Mouse (Mus musculus): ENCODE data around the gene Hcfc1r1. TPM values are rescaled to one million over a fixed set of nuclear protein-coding genes. Genes with fewer than 3 reads are reported as not detected.

Hcfc1r1 gene
- polyA plus RNA-seq, 1 experiment from 2014 or later: 137 TPM

DNA sequence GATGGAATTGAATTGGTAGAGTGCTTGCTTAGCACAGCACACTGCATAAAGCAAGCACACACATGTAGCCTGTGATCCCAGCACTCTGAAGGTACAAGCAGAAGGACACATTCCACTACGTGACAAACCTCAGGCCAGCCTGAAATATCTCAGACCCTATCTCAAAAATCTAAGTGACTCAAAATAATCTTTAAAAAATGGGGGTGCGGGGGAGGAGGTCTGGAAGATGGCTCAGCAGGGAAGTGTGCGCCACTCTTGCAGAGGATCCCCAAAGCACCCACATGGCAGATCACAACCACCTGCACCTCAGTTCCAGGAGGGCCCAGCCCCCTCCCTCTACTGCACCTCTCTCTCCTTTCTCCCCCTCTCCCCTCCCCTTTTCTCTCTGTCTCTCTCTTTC lies 1.9 kb upstream of the Hcfc1r1 start:
- WGBS: 94% methylated on average over 3 of the region's 3 CpGs
- Histone ChIP-seq H3K27ac (ENCODE audit: low read length) (no peak overlapping the region), H3K4me3 (ENCODE audit: low read depth, low read length) (no peak overlapping the region), H3K4me2 (ENCODE audit: low read length) (no peak overlapping the region), H3K9ac (ENCODE audit: low read depth, low read length) (no peak overlapping the region), H3K36me3 (ENCODE audit: control insufficient read depth, insufficient read depth, low read length) (peaks cover 9% of the 10 kb centered on the region), H3K9me3 (replicated peaks; ENCODE audit: control insufficient read depth, low read length, poor library complexity, severe bottlenecking) (no peaks in the 10 kb centered on the region), H3K4me1 (ENCODE audit: control insufficient read depth, insufficient read depth, low read length) (peaks cover 24% of the 10 kb centered on the region), H3K27me3 (ENCODE audit: control insufficient read depth, insufficient read depth, low read depth, low read length) (peaks cover 11% of the 10 kb centered on the region)
- ATAC-seq: no peak

DNA sequence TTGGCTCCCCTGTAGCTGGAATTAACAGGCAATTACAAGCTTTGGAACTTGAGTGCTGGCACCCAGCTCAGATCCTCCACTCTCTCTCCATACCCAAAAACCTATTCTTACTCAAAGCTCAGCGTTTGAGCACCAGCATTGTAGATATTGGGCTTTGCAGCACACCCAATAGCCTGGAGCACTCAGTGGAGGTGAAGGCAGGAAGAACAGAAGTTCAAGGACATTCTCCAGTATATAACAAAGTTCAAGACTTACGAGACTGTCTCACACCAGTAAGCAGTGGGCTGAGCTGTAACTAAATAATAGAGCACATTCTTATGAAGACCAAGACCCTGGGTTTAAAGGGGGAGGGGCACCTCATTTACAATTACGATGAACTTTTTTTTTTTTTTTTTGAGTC lies 635 bp upstream of the Hcfc1r1 start:
- Histone ChIP-seq H3K27me3 (ENCODE audit: control insufficient read depth, insufficient read depth, low read depth, low read length) (peaks cover 11% of the 10 kb centered on the region), H3K36me3 (ENCODE audit: control insufficient read depth, insufficient read depth, low read length) (peaks cover 5% of the 10 kb centered on the region; the same call in 1 of the 2 replicates), H3K4me2 (ENCODE audit: low read length) (peak overlapping the region; percentile 59), H3K9me3 (replicated peaks; ENCODE audit: control insufficient read depth, low read length, poor library complexity, severe bottlenecking) (no peaks in the 10 kb centered on the region), H3K4me3 (ENCODE audit: low read depth, low read length) (peak overlapping the region; percentile 67), H3K4me1 (ENCODE audit: control insufficient read depth, insufficient read depth, low read length) (peaks cover 35% of the 10 kb centered on the region), H3K9ac (ENCODE audit: low read depth, low read length) (peak overlapping the region; percentile 80), H3K27ac (ENCODE audit: low read length) (no peak overlapping the region; the same call in 1 of the 2 replicates)
- WGBS: 69% methylated on average over 3 of the region's 3 CpGs
- ATAC-seq: peak; percentile 0; the same call in 1 of the 2 replicates

DNA sequence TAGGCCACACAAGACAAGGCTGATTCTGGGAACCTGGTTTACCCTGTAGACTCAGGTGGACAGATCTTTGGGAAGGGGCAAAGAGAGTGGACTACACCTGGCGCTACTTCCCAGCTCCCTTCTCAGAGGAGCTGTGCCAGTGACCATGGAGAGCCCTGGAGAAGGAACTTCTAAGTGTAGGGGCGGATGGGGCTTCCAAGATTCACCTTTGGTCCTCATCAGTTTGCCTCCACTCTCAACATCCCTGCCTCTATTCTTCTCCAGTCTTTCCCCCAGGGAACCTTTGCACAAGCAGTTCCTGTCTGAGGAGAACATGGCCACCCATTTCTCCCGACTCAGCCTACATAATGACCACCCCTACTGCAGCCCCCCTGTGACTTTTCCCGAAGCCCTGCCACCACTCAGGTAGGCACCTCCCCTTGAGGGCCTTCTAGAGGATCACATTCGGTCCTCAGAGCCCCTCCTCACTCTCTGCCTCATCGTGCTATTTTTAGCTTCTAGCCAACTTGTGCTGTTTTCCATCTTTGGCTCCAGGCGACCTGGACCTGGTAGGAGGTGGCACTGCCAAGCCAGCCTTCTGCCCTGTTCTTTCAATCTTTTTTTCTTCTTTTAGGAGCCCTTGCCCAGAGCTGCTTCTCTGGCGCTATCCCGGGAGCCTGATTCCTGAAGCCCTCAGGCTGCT lies 1.0 kb downstream of the Hcfc1r1 start:
- 39% methylated on average over 9 of the region's 9 CpGs for WGBS
- peak; percentile 9 for ATAC-seq
- H3K9me3 ChIP-seq (replicated peaks; ENCODE audit: control insufficient read depth, low read length, poor library complexity, severe bottlenecking): no peaks in the 10 kb centered on the region
- H3K4me2 ChIP-seq (ENCODE audit: low read length): peak overlapping the region; percentile 59
- peak overlapping the region; percentile 67 for H3K4me3 ChIP-seq (ENCODE audit: low read depth, low read length)
- H3K9ac ChIP-seq (ENCODE audit: low read depth, low read length): peak overlapping the region; percentile 80
- peaks cover 14% of the 10 kb centered on the region for H3K27me3 ChIP-seq (ENCODE audit: control insufficient read depth, insufficient read depth, low read depth, low read length)
- peak overlapping the region; percentile 87; the same call in 1 of the 2 replicates for H3K27ac ChIP-seq (ENCODE audit: low read length)
- peaks cover 35% of the 10 kb centered on the region for H3K4me1 ChIP-seq (ENCODE audit: control insufficient read depth, insufficient read depth, low read length)
- 0 out of 2 replicates have a peak, but pooled peaks cover 2% of the 10 kb centered on the region for H3K36me3 ChIP-seq (ENCODE audit: control insufficient read depth, insufficient read depth, low read length)

DNA sequence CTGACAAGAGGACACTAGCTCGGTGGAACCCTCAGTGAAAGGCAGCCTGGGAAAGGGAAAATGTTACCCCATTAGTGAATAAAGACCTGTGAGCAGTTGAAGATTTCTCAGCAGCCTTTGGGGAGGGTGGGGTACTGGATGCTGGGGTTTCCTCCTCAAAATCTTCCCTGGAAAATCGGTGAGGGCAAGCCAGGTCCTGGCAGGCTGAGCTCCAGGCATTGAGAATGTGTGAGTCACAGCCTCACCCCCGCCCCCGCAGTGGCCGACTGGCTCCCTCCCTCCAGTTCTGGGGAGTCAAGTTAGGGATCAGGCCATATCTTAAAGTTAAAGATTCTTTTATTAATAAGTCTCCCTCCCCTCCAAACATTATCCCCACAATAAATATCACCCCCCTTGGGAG lies 1.7 kb downstream of the Hcfc1r1 start:
- Histone ChIP-seq H3K36me3 (ENCODE audit: control insufficient read depth, insufficient read depth, low read length) (no peaks in the 10 kb centered on the region), H3K4me1 (ENCODE audit: control insufficient read depth, insufficient read depth, low read length) (peaks cover 35% of the 10 kb centered on the region), H3K4me2 (ENCODE audit: low read length) (no peak overlapping the region), H3K4me3 (ENCODE audit: low read depth, low read length) (no peak overlapping the region), H3K9me3 (replicated peaks; ENCODE audit: control insufficient read depth, low read length, poor library complexity, severe bottlenecking) (no peaks in the 10 kb centered on the region), H3K27me3 (ENCODE audit: control insufficient read depth, insufficient read depth, low read depth, low read length) (peaks cover 22% of the 10 kb centered on the region), H3K27ac (ENCODE audit: low read length) (no peak overlapping the region), H3K9ac (ENCODE audit: low read depth, low read length) (no peak overlapping the region)
- ATAC-seq: no peak
- WGBS: 62% methylated on average over 5 of the region's 5 CpGs

DNA sequence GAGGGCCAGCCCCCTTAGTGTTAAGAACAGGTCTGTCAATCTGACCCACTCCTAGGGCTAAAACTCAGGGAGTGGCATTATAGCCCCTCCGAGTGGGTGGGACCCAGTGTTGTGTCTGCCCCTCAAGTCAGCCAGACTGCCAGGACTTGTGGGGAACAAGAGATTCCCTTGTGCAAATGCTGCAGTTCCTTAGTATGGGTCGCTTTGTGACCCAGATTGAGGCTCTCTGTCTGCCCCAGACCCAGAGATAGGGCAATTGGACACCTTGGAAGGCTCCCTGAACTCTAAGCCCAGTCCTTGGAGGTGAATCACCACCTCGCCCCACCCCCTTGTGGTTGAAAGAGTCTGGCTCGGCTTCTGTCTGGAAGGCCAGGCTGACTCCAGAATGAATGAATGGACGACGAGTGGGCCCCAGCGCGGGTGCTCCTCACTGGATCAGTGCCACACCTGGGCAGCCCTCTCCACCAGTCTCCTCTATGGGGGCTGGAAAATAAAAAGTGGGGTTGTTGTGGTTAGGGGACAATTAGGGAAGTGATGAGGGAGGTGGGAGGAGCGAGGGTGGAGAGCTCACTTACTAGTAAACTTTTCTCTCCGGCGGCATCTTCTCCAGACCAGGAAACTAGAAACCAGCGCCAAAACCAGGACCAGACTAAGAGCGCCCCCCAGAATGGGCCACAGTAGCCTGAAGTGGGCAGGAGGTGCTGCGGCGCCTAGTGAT lies 2.3 kb downstream of the Hcfc1r1 start:
- H3K36me3 ChIP-seq (ENCODE audit: control insufficient read depth, insufficient read depth, low read length): no peaks in the 10 kb centered on the region
- H3K4me1 ChIP-seq (ENCODE audit: control insufficient read depth, insufficient read depth, low read length): peaks cover 35% of the 10 kb centered on the region
- H3K27ac ChIP-seq (ENCODE audit: low read length): no peak overlapping the region
- peaks cover 28% of the 10 kb centered on the region for H3K27me3 ChIP-seq (ENCODE audit: control insufficient read depth, insufficient read depth, low read depth, low read length)
- ATAC-seq: no peak
- WGBS: 13% methylated on average over 15 of the region's 15 CpGs
- H3K4me3 ChIP-seq (ENCODE audit: low read depth, low read length): peak overlapping the region; percentile 43; the same call in 1 of the 2 replicates
- no peaks in the 10 kb centered on the region for H3K9me3 ChIP-seq (replicated peaks; ENCODE audit: control insufficient read depth, low read length, poor library complexity, severe bottlenecking)
- H3K9ac ChIP-seq (ENCODE audit: low read depth, low read length): no peak overlapping the region
- peak overlapping the region; percentile 75; the same call in 1 of the 2 replicates for H3K4me2 ChIP-seq (ENCODE audit: low read length)

DNA sequence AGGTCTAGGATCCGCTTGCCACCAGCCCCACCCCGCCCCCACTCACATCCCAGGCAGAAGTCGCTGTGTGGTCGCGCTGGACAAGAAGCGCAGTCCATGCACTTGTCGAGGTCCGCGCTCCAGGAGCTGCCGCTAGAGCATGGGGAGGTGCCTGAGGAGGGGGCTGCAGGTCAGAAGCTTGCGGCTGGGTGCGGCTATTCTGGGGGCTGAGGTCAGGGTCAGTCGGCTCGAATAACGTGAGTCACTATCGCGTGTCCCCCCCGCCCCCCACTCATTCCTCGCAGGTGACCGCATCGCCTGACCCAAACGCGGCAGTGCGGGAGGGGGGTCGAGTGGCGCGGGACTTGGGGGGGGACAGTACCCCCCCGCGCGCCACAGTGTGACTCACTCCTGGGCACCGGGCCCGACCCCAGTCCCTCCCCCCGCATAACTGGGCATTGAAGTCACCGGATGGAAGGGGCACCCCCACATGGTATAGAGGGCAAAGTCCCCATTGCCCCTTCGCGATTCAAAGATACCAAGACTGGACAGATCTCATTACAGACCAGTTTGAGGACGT lies 3.2 kb downstream of the Hcfc1r1 start:
- H3K4me2 ChIP-seq (ENCODE audit: low read length): peak overlapping the region; percentile 75
- no peaks in the 10 kb centered on the region for H3K9me3 ChIP-seq (replicated peaks; ENCODE audit: control insufficient read depth, low read length, poor library complexity, severe bottlenecking)
- peak overlapping the region; percentile 43 for H3K9ac ChIP-seq (ENCODE audit: low read depth, low read length)
- peaks cover 36% of the 10 kb centered on the region for H3K27me3 ChIP-seq (ENCODE audit: control insufficient read depth, insufficient read depth, low read depth, low read length)
- H3K4me1 ChIP-seq (ENCODE audit: control insufficient read depth, insufficient read depth, low read length): peaks cover 35% of the 10 kb centered on the region
- peak overlapping the region; percentile 43 for H3K4me3 ChIP-seq (ENCODE audit: low read depth, low read length)
- H3K36me3 ChIP-seq (ENCODE audit: control insufficient read depth, insufficient read depth, low read length): no peaks in the 10 kb centered on the region
- 0% methylated on average over 29 of the region's 37 CpGs for WGBS
- ATAC-seq: no peak
- H3K27ac ChIP-seq (ENCODE audit: low read length): no peak overlapping the region

DNA sequence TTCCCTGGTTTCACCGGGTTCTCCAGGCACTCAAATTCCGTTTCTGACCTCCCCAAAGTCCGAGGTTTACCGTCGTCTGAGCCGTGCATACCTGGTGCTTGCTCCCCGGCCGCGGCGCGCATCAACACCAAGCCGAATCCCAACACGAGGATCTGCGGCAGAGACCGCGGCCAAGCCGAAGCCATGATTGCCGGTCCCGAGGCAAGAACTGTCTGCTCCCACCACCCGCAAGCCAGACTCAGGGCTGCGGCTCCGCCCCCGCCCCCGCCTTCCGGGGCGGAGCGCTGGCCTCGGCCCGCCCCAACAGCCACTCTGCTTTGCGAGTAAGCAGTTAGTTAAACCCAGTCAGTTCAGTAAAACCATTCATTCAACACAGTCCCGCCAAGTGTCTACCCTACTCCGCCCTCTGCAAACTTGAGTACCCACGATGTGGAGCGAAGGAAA lies 3.9 kb downstream of the Hcfc1r1 start, which contains the start of gene Tnfrsf12a:
Gene Tnfrsf12a (minus strand): TSS at position 233 of the 444 bp plus-strand sequence.
- Histone ChIP-seq H3K27me3 (ENCODE audit: control insufficient read depth, insufficient read depth, low read depth, low read length) (peaks cover 43% of the 10 kb centered on the region), H3K9ac (ENCODE audit: low read depth, low read length) (peak within 1 kb of the TSS; percentile 43), H3K4me3 (ENCODE audit: low read depth, low read length) (peak within 1 kb of the TSS; percentile 43), H3K4me1 (ENCODE audit: control insufficient read depth, insufficient read depth, low read length) (peaks cover 35% of the 10 kb centered on the region), H3K9me3 (replicated peaks; ENCODE audit: control insufficient read depth, low read length, poor library complexity, severe bottlenecking) (no peaks in the 10 kb centered on the region), H3K4me2 (ENCODE audit: low read length) (peak within 1 kb of the TSS; percentile 75), H3K36me3 (ENCODE audit: control insufficient read depth, insufficient read depth, low read length) (no peaks in the 10 kb centered on the region), H3K27ac (ENCODE audit: low read length) (no peak within 1 kb of the TSS)
- ATAC-seq: no peak
- WGBS: under 1% methylated on average over 34 of the region's 34 CpGs

DNA sequence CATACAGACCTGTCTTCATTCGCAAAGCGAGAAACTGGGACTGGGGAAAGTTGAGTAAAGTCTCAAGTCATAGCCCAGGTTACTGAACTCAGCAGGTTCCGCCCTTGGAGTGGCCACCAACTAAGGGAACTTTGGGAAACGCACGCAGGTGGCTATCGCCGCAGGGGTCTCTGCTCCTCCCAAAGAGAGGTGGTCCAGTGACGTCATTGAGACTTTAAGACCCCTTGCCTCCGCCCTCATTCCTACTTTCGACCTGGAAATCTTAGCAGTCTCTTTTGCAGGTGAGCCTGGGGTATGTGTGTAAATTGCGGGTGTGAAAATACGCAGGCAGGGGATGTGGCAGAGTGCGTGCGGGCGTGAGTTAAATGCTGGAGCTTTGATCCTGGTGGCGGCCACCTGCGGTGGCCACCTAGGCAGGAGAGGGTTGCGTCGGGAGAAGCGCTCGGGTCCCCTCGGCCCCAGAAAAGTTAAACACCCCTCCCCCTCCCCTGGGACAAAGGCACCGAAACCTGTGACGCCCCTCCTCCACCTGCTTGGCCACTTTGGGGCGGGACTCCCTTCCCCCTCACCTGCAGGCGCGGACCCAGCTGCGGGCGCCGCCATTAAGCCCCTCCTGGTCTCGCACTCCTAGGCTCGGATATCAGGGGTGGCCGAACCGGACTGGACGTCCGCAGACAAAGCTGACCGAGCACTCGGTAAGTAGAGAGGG lies 5.9 kb downstream of the Hcfc1r1 start, which contains the start of gene Cldn6:
Gene Cldn6 (plus strand): TSS at position 123 of the 709 bp plus-strand sequence.
- Histone ChIP-seq H3K9me3 (replicated peaks; ENCODE audit: control insufficient read depth, low read length, poor library complexity, severe bottlenecking) (no peaks in the 10 kb centered on the region), H3K27me3 (ENCODE audit: control insufficient read depth, insufficient read depth, low read depth, low read length) (peaks cover 57% of the 10 kb centered on the region), H3K4me1 (ENCODE audit: control insufficient read depth, insufficient read depth, low read length) (peaks cover 27% of the 10 kb centered on the region), H3K4me3 (ENCODE audit: low read depth, low read length) (peak within 1 kb of the TSS; percentile 23), H3K9ac (ENCODE audit: low read depth, low read length) (peak within 1 kb of the TSS; percentile 18; the same call in 1 of the 2 replicates), H3K36me3 (ENCODE audit: control insufficient read depth, insufficient read depth, low read length) (no peaks in the 10 kb centered on the region), H3K4me2 (ENCODE audit: low read length) (peak within 1 kb of the TSS; percentile 42), H3K27ac (ENCODE audit: low read length) (no peak within 1 kb of the TSS)
- WGBS: 2% methylated on average over 38 of the region's 38 CpGs
- no peak for ATAC-seq
